Mouse (Mus musculus): ENCODE measurements around the gene Unc93b1.

Unc93b1 gene

GRCm38 (mm10) chr19:3913692-3914091 is 21.3 kb upstream of the Unc93b1 start:
- DNase-seq (ENCODE audit: low spot score), result no peak

- DNase-seq (ENCODE audit: low spot score), result no peak
These were observed 20.5 kb upstream of the Unc93b1 start for GRCm38 (mm10) chr19:3914535-3914934.

- no peak for DNase-seq (ENCODE audit: low spot score)
These were observed 18.3 kb upstream of the Unc93b1 start for GRCm38 (mm10) chr19:3916727-3917126.

GRCm38 (mm10) chr19:3919928-3920327 is 15.1 kb upstream of the Unc93b1 start:
- no peak for DNase-seq (ENCODE audit: low spot score)

- DNase-seq (ENCODE audit: low spot score), result no peak
These were observed 12.2 kb upstream of the Unc93b1 start for GRCm38 (mm10) chr19:3922661-3923371.

- DNase-seq (ENCODE audit: low spot score), result no peak
These were observed 11.4 kb upstream of the Unc93b1 start for GRCm38 (mm10) chr19:3923586-3923985.

GRCm38 (mm10) chr19:3924190-3924589 is 10.8 kb upstream of the Unc93b1 start:
- DNase-seq (ENCODE audit: low spot score), result no peak

- DNase-seq (ENCODE audit: low spot score), result no peak
These were observed 10.1 kb upstream of the Unc93b1 start for GRCm38 (mm10) chr19:3924868-3925267.

GRCm38 (mm10) chr19:3925859-3926258 is 9.1 kb upstream of the Unc93b1 start:
- no peak for DNase-seq (ENCODE audit: low spot score)

GRCm38 (mm10) chr19:3926279-3926678 is 8.7 kb upstream of the Unc93b1 start:
- DNase-seq (ENCODE audit: low spot score), result no peak

GRCm38 (mm10) chr19:3926685-3927084 is 8.3 kb upstream of the Unc93b1 start:
- DNase-seq (ENCODE audit: low spot score), result no peak

- no peak for DNase-seq (ENCODE audit: low spot score)
These were observed 7.0 kb upstream of the Unc93b1 start for GRCm38 (mm10) chr19:3927989-3928388.

- DNase-seq (ENCODE audit: low spot score), result no peak
These were observed 6.2 kb upstream of the Unc93b1 start for GRCm38 (mm10) chr19:3928779-3929178.

GRCm38 (mm10) chr19:3929211-3929941 is 5.6 kb upstream of the Unc93b1 start, which contains the start of gene Aldh3b1:
Gene Aldh3b1, minus strand, starts transcription at chr19:3929808.
- no peak for DNase-seq (ENCODE audit: low spot score)

GRCm38 (mm10) chr19:3930262-3931057 is 4.5 kb upstream of the Unc93b1 start:
- no peak for DNase-seq (ENCODE audit: low spot score)

GRCm38 (mm10) chr19:3931716-3932115 is 3.3 kb upstream of the Unc93b1 start:
- DNase-seq (ENCODE audit: low spot score), result no peak

- DNase-seq (ENCODE audit: low spot score), result peak; percentile 56
These were observed 1.2 kb downstream of the Unc93b1 start for GRCm38 (mm10) chr19:3935896-3936850.

GRCm38 (mm10) chr19:3942315-3942714 is 7.3 kb downstream of the Unc93b1 start:
- no peak for DNase-seq (ENCODE audit: low spot score)

- peak; percentile 64 for DNase-seq (ENCODE audit: low spot score)
These were observed 8.2 kb downstream of the Unc93b1 start for GRCm38 (mm10) chr19:3942986-3943735.

GRCm38 (mm10) chr19:3945872-3946564 is 11.0 kb downstream of the Unc93b1 start:
- DNase-seq (ENCODE audit: low spot score), result peak; percentile 88

All from yolk sac, embryonic 10.5 days (tissue).